ENCODE assay signal across 9 mouse cellular contexts in genomic region chr19:28991391-28991790, GRCm38 (mm10). TPM values are rescaled to one million over a fixed set of nuclear protein-coding genes. Genes with fewer than 3 reads are reported as not detected.
DNase-seq lines count a peak whose midpoint lies in the region; ATAC-seq lines count a peak whose summit lies in the region.
"Had no signal": no experiment of that assay in that cellular context is flagged by ENCODE, and none has a peak within 500 bp of the region (broad histone marks: within the 10 kb centered on the region; RNA-seq: fewer than 3 reads in every experiment).

No protein-coding gene starts in this region.

- intact Hi-C loops in left cerebral cortex, postnatal 14 days (cut with DNase I), result loop anchor here (5.0 to 10.0 kb wide), 2 partner anchors 56 to 363 kb away; partner anchors contain the start of gene Ak3

- H3K27me3 ChIP-seq in megakaryocyte, embryonic 14.5 days (replicated peaks), result no peaks in the 10 kb centered on the region
- H3K27me3 ChIP-seq in forebrain, embryonic 10.5 days (ENCODE audit: poor library complexity, severe bottlenecking), result no peaks in the 10 kb centered on the region
- no peaks in the 10 kb centered on the region for H3K27me3 ChIP-seq in limb, embryonic 12.5 days
- no peaks in the 10 kb centered on the region for H3K27me3 ChIP-seq in stomach, embryonic 14.5 days (ENCODE audit: control insufficient read depth, insufficient read depth, low read length)

- ATAC-seq in megakaryocyte, adult 5-6 weeks (ENCODE audit: poor library complexity, severe bottlenecking), result no peak
- no peak for ATAC-seq in limb, embryonic 12.5 days (ENCODE audit: insufficient number of reproducible peaks, insufficient read depth, low FRiP score, low TSS enrichment, low read depth)
- ATAC-seq in stomach, embryonic 14.5 days (ENCODE audit: insufficient number of reproducible peaks, insufficient read depth, low FRiP score, low read depth), result no peak
- ATAC-seq in cerebellum, adult (ENCODE audit: insufficient number of reproducible peaks, low FRiP score, low TSS enrichment), result no peak

- H3K4me3 ChIP-seq in megakaryocyte, embryonic 14.5 days (replicated peaks), result peak overlapping the region; percentile 100
- H3K4me3 ChIP-seq in forebrain, embryonic 10.5 days, result peak overlapping the region; percentile 96
- H3K4me3 ChIP-seq in limb, embryonic 12.5 days (replicated peaks), result peak overlapping the region; percentile 90
- H3K4me3 ChIP-seq in stomach, embryonic 14.5 days (ENCODE audit: low read depth, low read length), result peak overlapping the region; percentile 87

- peak overlapping the region; percentile 67 for H3K4me2 ChIP-seq in limb, embryonic 12.5 days
- peak overlapping the region; percentile 73 for H3K4me2 ChIP-seq in stomach, embryonic 14.5 days (replicated peaks; ENCODE audit: low read depth, low read length)

- peak overlapping the region; percentile 95; the same call in 1 of the 2 replicates for H3K27ac ChIP-seq in forebrain, embryonic 10.5 days
- no peak overlapping the region for H3K27ac ChIP-seq in limb, embryonic 12.5 days
- H3K27ac ChIP-seq in stomach, embryonic 14.5 days (ENCODE audit: low read length), result no peak overlapping the region

- DNase-seq in forebrain, embryonic 10.5 days (ENCODE audit: extremely low spot score, low spot score), result no peak
- no peak for DNase-seq in adrenal gland, postnatal 4 days (ENCODE audit: low spot score in 2 of 2)
- DNase-seq in left cerebral cortex, postnatal 14 days (ENCODE audit: low spot score in 2 of 2), result no peak

- peaks cover 39% of the 10 kb centered on the region for H3K36me3 ChIP-seq in megakaryocyte, embryonic 14.5 days (replicated peaks; ENCODE audit: low read length)
- H3K36me3 ChIP-seq in forebrain, embryonic 10.5 days (replicated peaks), result peaks cover 43% of the 10 kb centered on the region
- H3K36me3 ChIP-seq in limb, embryonic 12.5 days, result peaks cover 39% of the 10 kb centered on the region
- H3K36me3 ChIP-seq in stomach, embryonic 14.5 days (ENCODE audit: control insufficient read depth, insufficient read depth, low read length), result peaks cover 12% of the 10 kb centered on the region

- 68% methylated on average over 5 of the region's 5 CpGs for WGBS in forebrain, embryonic 10.5 days
- WGBS in limb, embryonic 12.5 days, result 70% methylated on average over 5 of the region's 5 CpGs
- WGBS in stomach, embryonic 14.5 days, result 69% methylated on average over 5 of the region's 5 CpGs

- peaks cover 50% of the 10 kb centered on the region for H3K4me1 ChIP-seq in megakaryocyte, embryonic 14.5 days
- H3K4me1 ChIP-seq in forebrain, embryonic 10.5 days, result peaks cover 17% of the 10 kb centered on the region
- peaks cover 9% of the 10 kb centered on the region for H3K4me1 ChIP-seq in limb, embryonic 12.5 days (replicated peaks)
- peaks cover 4% of the 10 kb centered on the region; the same call in 1 of the 2 replicates for H3K4me1 ChIP-seq in stomach, embryonic 14.5 days (ENCODE audit: control insufficient read depth, insufficient read depth, low read length)

- no peaks in the 10 kb centered on the region for H3K9me3 ChIP-seq in megakaryocyte, embryonic 14.5 days
- no peaks in the 10 kb centered on the region for H3K9me3 ChIP-seq in forebrain, embryonic 10.5 days
- no peaks in the 10 kb centered on the region for H3K9me3 ChIP-seq in limb, embryonic 12.5 days
- H3K9me3 ChIP-seq in stomach, embryonic 14.5 days (ENCODE audit: control insufficient read depth, low read depth, low read length), result no peaks in the 10 kb centered on the region

- peak overlapping the region; percentile 86; the same call in 1 of the 2 replicates for H3K9ac ChIP-seq in limb, embryonic 12.5 days (replicated peaks)
- peak overlapping the region; percentile 80; the same call in 1 of the 2 replicates for H3K9ac ChIP-seq in stomach, embryonic 14.5 days (replicated peaks; ENCODE audit: low read depth, low read length)

RNA-seq across cellular contexts. Expression of gene Cdc37l1, which starts 1.2 kb away (rescaled TPM):
- polyA plus RNA-seq in megakaryocyte, embryonic 14.5 days (2012; ENCODE audit: insufficient read depth, low replicate concordance), result 2.2 and 2.4 TPM in 2 replicates
- total RNA-seq in megakaryocyte, adult 5-6 weeks (2015), result 25.6 and 33.3 TPM in 2 replicates
- 28.3 and 39.9 TPM in 2 replicates for total RNA-seq in megakaryocyte, adult 5-6 weeks (2017)
- 37.2 and 37.6 TPM in 2 replicates for polyA plus RNA-seq in forebrain, embryonic 10.5 days (2016; fragmentation: Nextera tagmentation; extraction: Ambion mirVana)
- 48.2 and 48.8 TPM in 2 replicates for polyA plus RNA-seq in limb, embryonic 12.5 days (2016; fragmentation: Nextera tagmentation; extraction: Ambion mirVana)
- 51.2 and 51.6 TPM in 2 replicates for polyA plus RNA-seq in stomach, embryonic 14.5 days (2014; fragmentation: Nextera tagmentation; extraction: Ambion mirVana)
- 10 to 100 TPM; 44.8 to 46.0 TPM for total RNA-seq in adrenal gland, postnatal 4 days (2021)
- 10 to 100 TPM; 81.8 to 83.5 TPM for total RNA-seq in left cerebral cortex, postnatal 14 days (2021)

RNA-seq across cellular contexts. Expression of gene 4430402I18Rik, which starts 23.8 kb away (rescaled TPM):
- polyA plus RNA-seq in megakaryocyte, embryonic 14.5 days (2012; ENCODE audit: insufficient read depth, low replicate concordance), result not detected in 2 replicates
- total RNA-seq in megakaryocyte, adult 5-6 weeks (2015), result 0.11 TPM in 1 of 2 replicates, not detected in the other
- 0.11 TPM in 1 of 2 replicates, not detected in the other for total RNA-seq in megakaryocyte, adult 5-6 weeks (2017)
- polyA plus RNA-seq in forebrain, embryonic 10.5 days (2016; fragmentation: Nextera tagmentation; extraction: Ambion mirVana), result 0.25 and 0.46 TPM in 2 replicates
- polyA plus RNA-seq in limb, embryonic 12.5 days (2016; fragmentation: Nextera tagmentation; extraction: Ambion mirVana), result 0.33 and 0.44 TPM in 2 replicates
- 0.27 and 0.90 TPM in 2 replicates for polyA plus RNA-seq in stomach, embryonic 14.5 days (2014; fragmentation: Nextera tagmentation; extraction: Ambion mirVana)
- 1 to 10 TPM; 6.3 to 6.4 TPM for total RNA-seq in adrenal gland, postnatal 4 days (2021)
- 1 to 10 TPM; 4.7 to 6.7 TPM for total RNA-seq in left cerebral cortex, postnatal 14 days (2021)
- total RNA-seq: common myeloid progenitor, adult 5-6 weeks had no signal

RNA-seq across cellular contexts. Expression of gene Plpp6, which starts 27.6 kb away (rescaled TPM):
- 5.6 and 7.0 TPM in 2 replicates for polyA plus RNA-seq in megakaryocyte, embryonic 14.5 days (2012; ENCODE audit: insufficient read depth, low replicate concordance)
- total RNA-seq in megakaryocyte, adult 5-6 weeks (2015), result 15.6 and 16.1 TPM in 2 replicates
- 6.7 and 7.2 TPM in 2 replicates for total RNA-seq in megakaryocyte, adult 5-6 weeks (2017)
- polyA plus RNA-seq in forebrain, embryonic 10.5 days (2016; fragmentation: Nextera tagmentation; extraction: Ambion mirVana), result 3.0 and 3.4 TPM in 2 replicates
- 5.3 and 6.7 TPM in 2 replicates for polyA plus RNA-seq in limb, embryonic 12.5 days (2016; fragmentation: Nextera tagmentation; extraction: Ambion mirVana)
- polyA plus RNA-seq in stomach, embryonic 14.5 days (2014; fragmentation: Nextera tagmentation; extraction: Ambion mirVana), result 10.3 and 14.1 TPM in 2 replicates
- total RNA-seq in adrenal gland, postnatal 4 days (2021), result 10 to 100 TPM; 22.7 to 26.9 TPM
- 10 to 100 TPM; 43.9 to 44.5 TPM for total RNA-seq in left cerebral cortex, postnatal 14 days (2021)

RNA-seq across cellular contexts. Expression of gene Ak3, which starts 56.4 kb away (rescaled TPM):
- polyA plus RNA-seq in megakaryocyte, embryonic 14.5 days (2012; ENCODE audit: insufficient read depth, low replicate concordance), result 5.4 and 8.1 TPM in 2 replicates
- total RNA-seq in megakaryocyte, adult 5-6 weeks (2015), result 27.2 and 30.7 TPM in 2 replicates
- total RNA-seq in megakaryocyte, adult 5-6 weeks (2017), result 18.2 and 19.5 TPM in 2 replicates
- polyA plus RNA-seq in forebrain, embryonic 10.5 days (2016; fragmentation: Nextera tagmentation; extraction: Ambion mirVana), result 82.9 and 85.3 TPM in 2 replicates
- 71.8 and 73.2 TPM in 2 replicates for polyA plus RNA-seq in limb, embryonic 12.5 days (2016; fragmentation: Nextera tagmentation; extraction: Ambion mirVana)
- 85.1 and 97.2 TPM in 2 replicates for polyA plus RNA-seq in stomach, embryonic 14.5 days (2014; fragmentation: Nextera tagmentation; extraction: Ambion mirVana)
- total RNA-seq in adrenal gland, postnatal 4 days (2021), result 100 to 1,000 TPM; 146 to 153 TPM
- total RNA-seq in left cerebral cortex, postnatal 14 days (2021), result 10 to 100 TPM; 52.3 to 53.2 TPM

Comparison
In these comparisons a context has a peak if more than half of its experiments do, and no peak if none do; other contexts are left out.
1. RNA of gene Cdc37l1, which starts 1.2 kb away (polyA plus RNA-seq): 51.2 to 51.6 TPM in stomach, embryonic 14.5 days, 48.2 to 48.8 TPM in limb, embryonic 12.5 days and 37.2 to 37.6 TPM in forebrain, embryonic 10.5 days; 2.2 to 2.4 TPM in megakaryocyte, embryonic 14.5 days; every median in the first group is over 10 times any median in the second.
2. Peak in every context shown above with its lines, with median percentiles within 50 percentile points of each other: H3K4me3 ChIP-seq.